Mouse (Mus musculus) neural tube, embryonic 15.5 days (tissue): ENCODE measurements around the gene Pde4d. TPM values are rescaled to one million over a fixed set of nuclear protein-coding genes. Genes with fewer than 3 reads are reported as not detected.

Experiments used
- ATAC-seq: fragments of 200-750 bp; cut with Nextera tagmentation; 2 replicates; pipeline ENCODE4 v1.8.0; 2017; ENCODE audit warnings: mild to moderate bottlenecking, moderate TSS enrichment, moderate library complexity; ENCODE audit not compliant: low FRiP score
- H3K27ac ChIP-seq: fragments of 300-500 bp; sonication (generic); replicated peaks from 2 replicates; pipeline ENCODE4 v1.5.1; 2015; ENCODE audit warnings: mild to moderate bottlenecking, inconsistent platforms
- H3K27me3 ChIP-seq: fragments of 300-500 bp; sonication (generic); replicated peaks from 2 replicates; pipeline ENCODE4 v1.6.1; 2015; ENCODE audit warnings: inconsistent platforms
- H3K36me3 ChIP-seq: fragments of 300-500 bp; sonication (generic); 2 replicates; pipeline ENCODE4 v1.6.1; 2015; ENCODE audit warnings: inconsistent platforms
- H3K4me1 ChIP-seq: fragments of 300-500 bp; sonication (generic); 2 replicates; pipeline ENCODE4 v1.6.1; 2015; ENCODE audit warnings: inconsistent platforms
- H3K4me2 ChIP-seq: fragments of 300-500 bp; sonication (generic); 2 replicates; pipeline ENCODE4 v1.6.1; 2015; ENCODE audit warnings: inconsistent platforms, mild to moderate bottlenecking, moderate library complexity
- H3K4me3 ChIP-seq: fragments of 300-500 bp; sonication (generic); replicated peaks from 2 replicates; pipeline ENCODE4 v1.5.1; 2015; ENCODE audit warnings: mild to moderate bottlenecking, inconsistent platforms
- H3K9ac ChIP-seq: fragments of 300-500 bp; sonication (generic); replicated peaks from 2 replicates; pipeline ENCODE4 v1.6.1; 2015; ENCODE audit warnings: mild to moderate bottlenecking, inconsistent platforms
- H3K9me3 ChIP-seq: fragments of 300-500 bp; sonication (generic); replicated peaks from 2 replicates; pipeline ENCODE4 v1.6.1; 2016; ENCODE audit warnings: inconsistent platforms
- WGBS: fragments of 180-500 bp; shearing (Covaris S2); methylation state at CpG from one replicate; pipeline ENCODE4 v1.1.7; 2015; ENCODE audit warnings: mixed read lengths; 5-methylcytosine and 5-hydroxymethylcytosine counted together
- polyA plus RNA-seq: library from polyadenylated mRNA; unstranded; fragments of >200 nt; fragmentation: Nextera tagmentation; extraction: Ambion mirVana; gene quantifications from 2 replicates; pipeline ENCODE4 v1.2.1, GENCODE M21; 2015

Gene Pde4d
- polyA plus RNA-seq, 1 experiment from 2014 or later, result 20.7 TPM

DNA sequence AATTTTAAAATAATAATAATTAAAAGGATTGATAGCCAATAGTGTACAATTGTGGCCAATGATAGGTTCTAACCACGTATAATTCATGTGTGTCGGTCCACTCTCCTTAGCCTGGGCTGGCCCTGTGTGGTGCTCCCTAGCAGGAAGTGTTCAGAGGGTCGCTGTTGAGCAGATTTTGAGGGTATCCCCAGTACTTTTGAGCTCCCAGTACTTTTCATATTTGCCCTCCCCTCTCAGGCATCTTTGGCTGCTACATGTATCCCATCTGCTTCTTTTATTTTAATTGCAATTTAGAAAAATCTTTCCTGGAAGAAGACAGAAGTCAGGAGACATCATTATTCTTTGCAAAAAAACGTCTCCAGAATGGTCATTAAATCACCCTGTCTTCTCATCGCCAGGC, 1119.7 kb downstream of the Pde4d start:
- 60% methylated on average over 5 of the region's 5 CpGs for WGBS
- Histone ChIP-seq H3K36me3 (no peaks in the 10 kb centered on the region), H3K4me3 (no peak overlapping the region), H3K4me2 (no peak overlapping the region), H3K27ac (peak overlapping the region; percentile 61; the same call in 1 of the 2 replicates), H3K4me1 (0 out of 2 replicates have a peak, but pooled peaks cover 2% of the 10 kb centered on the region), H3K9ac (no peak overlapping the region), H3K27me3 (no peaks in the 10 kb centered on the region), H3K9me3 (no peaks in the 10 kb centered on the region)
- no peak for ATAC-seq

GRCm38 (mm10) chr13:109576725-109577124, 1127.0 kb downstream of the Pde4d start:
- Histone ChIP-seq H3K27me3 (no peaks in the 10 kb centered on the region), H3K9me3 (no peaks in the 10 kb centered on the region), H3K9ac (no peak overlapping the region), H3K36me3 (no peaks in the 10 kb centered on the region), H3K27ac (no peak overlapping the region), H3K4me3 (no peak overlapping the region), H3K4me2 (no peak overlapping the region), H3K4me1 (peaks cover 15% of the 10 kb centered on the region; the same call in 1 of the 2 replicates)
- 24% methylated on average over 1 of the region's 1 CpGs for WGBS
- ATAC-seq, result peak; percentile 21; the same call in 1 of the 2 replicates

DNA sequence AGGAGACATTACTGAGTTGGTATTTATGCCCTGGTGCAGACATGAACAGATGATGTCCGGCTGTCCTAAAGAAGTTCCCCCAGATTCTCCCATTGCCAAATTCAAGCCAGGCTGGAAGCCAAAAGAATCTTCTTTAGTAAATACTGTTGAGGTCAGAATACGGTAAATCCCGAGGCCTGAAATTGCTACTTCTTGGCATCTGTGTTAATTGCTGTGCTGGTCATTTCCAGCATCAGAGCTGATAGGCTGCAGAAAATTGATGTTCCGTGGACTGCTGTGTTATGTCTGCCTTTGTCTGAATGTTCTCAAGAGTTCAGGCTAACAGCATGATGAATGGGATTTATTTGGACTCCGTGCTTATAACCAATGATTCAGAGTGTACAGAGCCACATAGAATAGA, 1127.7 kb downstream of the Pde4d start:
- Histone ChIP-seq H3K36me3 (no peaks in the 10 kb centered on the region), H3K4me3 (no peak overlapping the region), H3K9ac (no peak overlapping the region), H3K9me3 (no peaks in the 10 kb centered on the region), H3K27me3 (no peaks in the 10 kb centered on the region), H3K27ac (peak overlapping the region; percentile 54), H3K4me1 (peaks cover 15% of the 10 kb centered on the region; the same call in 1 of the 2 replicates), H3K4me2 (no peak overlapping the region)
- peak; percentile 31; the same call in 1 of the 2 replicates for ATAC-seq
- WGBS, result 33% methylated on average over 5 of the region's 5 CpGs

DNA sequence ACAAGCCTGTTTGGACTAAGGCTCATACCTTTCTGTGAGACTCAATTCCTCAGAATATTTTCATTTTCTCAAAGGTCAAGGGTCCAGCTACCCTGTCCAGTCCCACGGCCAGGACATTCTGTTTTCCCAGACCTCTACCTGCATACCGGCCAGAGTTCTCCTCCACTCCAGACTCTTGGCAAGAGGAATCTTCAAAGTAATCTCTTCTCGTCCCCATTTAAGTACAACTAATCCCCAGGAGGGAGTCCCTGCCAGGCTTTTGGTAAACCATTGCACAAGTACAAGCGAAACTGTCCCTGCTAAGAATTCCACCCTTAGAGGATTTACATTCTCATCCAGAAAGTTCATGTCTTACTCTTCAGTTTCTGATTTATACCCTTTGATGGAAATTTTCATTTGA, 1128.2 kb downstream of the Pde4d start:
- peak overlapping the region; percentile 54 for H3K27ac ChIP-seq
- WGBS, result 62% methylated on average over 4 of the region's 4 CpGs

GRCm38 (mm10) chr13:109581284-109582070, 1131.7 kb downstream of the Pde4d start:
- no peak overlapping the region for H3K4me2 ChIP-seq
- H3K36me3 ChIP-seq, result no peaks in the 10 kb centered on the region
- WGBS, result 76% methylated on average over 16 of the region's 16 CpGs
- no peak for ATAC-seq
- H3K9me3 ChIP-seq, result no peaks in the 10 kb centered on the region
- H3K9ac ChIP-seq, result no peak overlapping the region
- H3K27me3 ChIP-seq, result no peaks in the 10 kb centered on the region
- H3K4me1 ChIP-seq, result peaks cover 15% of the 10 kb centered on the region; the same call in 1 of the 2 replicates
- H3K27ac ChIP-seq, result no peak overlapping the region
- H3K4me3 ChIP-seq, result no peak overlapping the region

More for the DNA sequence above, 1128.2 kb downstream of the Pde4d start:
- Histone ChIP-seq H3K9ac (no peak overlapping the region), H3K4me3 (no peak overlapping the region), H3K4me2 (no peak overlapping the region), H3K9me3 (no peaks in the 10 kb centered on the region), H3K27me3 (no peaks in the 10 kb centered on the region), H3K4me1 (peaks cover 15% of the 10 kb centered on the region; the same call in 1 of the 2 replicates), H3K36me3 (no peaks in the 10 kb centered on the region)
- no peak for ATAC-seq

DNA sequence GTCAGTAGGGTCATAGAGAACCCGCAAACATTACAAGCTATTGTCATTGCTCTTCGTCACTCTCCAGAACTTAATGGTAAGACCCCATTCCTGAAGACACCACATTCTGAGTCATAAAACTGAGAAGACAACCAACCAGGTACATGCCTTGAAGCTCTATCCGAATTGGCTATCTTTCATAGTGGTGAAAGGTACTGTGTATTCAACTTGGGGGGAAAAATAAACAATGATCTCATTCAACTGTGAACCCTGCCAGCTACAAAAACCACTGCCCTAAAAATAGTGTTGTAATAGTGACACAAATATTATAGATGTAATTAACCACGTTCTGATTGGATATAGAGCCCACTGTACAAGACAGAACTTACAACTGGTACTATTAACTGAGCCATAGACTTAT, 1140.3 kb downstream of the Pde4d start:
- no peaks in the 10 kb centered on the region for H3K4me1 ChIP-seq
- H3K27ac ChIP-seq, result no peak overlapping the region
- H3K36me3 ChIP-seq, result no peaks in the 10 kb centered on the region
- WGBS, result 88% methylated on average over 4 of the region's 4 CpGs
- no peaks in the 10 kb centered on the region for H3K27me3 ChIP-seq
- no peak for ATAC-seq
- no peak overlapping the region for H3K9ac ChIP-seq
- H3K4me2 ChIP-seq, result no peak overlapping the region
- no peak overlapping the region for H3K4me3 ChIP-seq
- H3K9me3 ChIP-seq, result no peaks in the 10 kb centered on the region

GRCm38 (mm10) chr13:109592192-109592797, 1142.5 kb downstream of the Pde4d start:
- 74% methylated on average over 8 of the region's 8 CpGs for WGBS
- Histone ChIP-seq H3K9me3 (no peaks in the 10 kb centered on the region), H3K4me2 (no peak overlapping the region), H3K4me3 (no peak overlapping the region), H3K27me3 (no peaks in the 10 kb centered on the region), H3K36me3 (no peaks in the 10 kb centered on the region), H3K27ac (no peak overlapping the region), H3K4me1 (no peaks in the 10 kb centered on the region), H3K9ac (no peak overlapping the region)
- ATAC-seq, result no peak

GRCm38 (mm10) chr13:109599711-109600110, 1150.0 kb downstream of the Pde4d start:
- Histone ChIP-seq H3K4me1 (no peaks in the 10 kb centered on the region), H3K27ac (no peak overlapping the region), H3K9ac (no peak overlapping the region), H3K4me3 (no peak overlapping the region), H3K36me3 (no peaks in the 10 kb centered on the region), H3K9me3 (no peaks in the 10 kb centered on the region), H3K27me3 (no peaks in the 10 kb centered on the region), H3K4me2 (no peak overlapping the region)
- WGBS, result 67% methylated on average over 4 of the region's 4 CpGs
- no peak for ATAC-seq

- Histone ChIP-seq H3K9ac (no peak overlapping the region), H3K27me3 (no peaks in the 10 kb centered on the region), H3K4me3 (no peak overlapping the region), H3K9me3 (no peaks in the 10 kb centered on the region), H3K4me2 (no peak overlapping the region), H3K36me3 (no peaks in the 10 kb centered on the region), H3K27ac (no peak overlapping the region), H3K4me1 (no peaks in the 10 kb centered on the region)
- WGBS, result 91% methylated on average over 2 of the region's 2 CpGs
- no peak for ATAC-seq
These were observed 1154.3 kb downstream of the Pde4d start for GRCm38 (mm10) chr13:109604017-109604416.

GRCm38 (mm10) chr13:109605140-109605539, 1155.4 kb downstream of the Pde4d start:
- H3K4me1 ChIP-seq, result peaks cover 4% of the 10 kb centered on the region; the same call in 1 of the 2 replicates
- 67% methylated on average over 1 of the region's 1 CpGs for WGBS

GRCm38 (mm10) chr13:109609106-109609804, 1159.5 kb downstream of the Pde4d start:
- Histone ChIP-seq H3K9ac (no peak overlapping the region), H3K9me3 (no peaks in the 10 kb centered on the region), H3K4me2 (no peak overlapping the region), H3K27me3 (no peaks in the 10 kb centered on the region), H3K27ac (no peak overlapping the region), H3K4me1 (peaks cover 9% of the 10 kb centered on the region), H3K36me3 (no peaks in the 10 kb centered on the region), H3K4me3 (no peak overlapping the region)
- 73% methylated on average over 9 of the region's 9 CpGs for WGBS
- ATAC-seq, result no peak

More at GRCm38 (mm10) chr13:109605140-109605539, 1155.4 kb downstream of the Pde4d start:
- no peak for ATAC-seq
- Histone ChIP-seq H3K4me3 (no peak overlapping the region), H3K9me3 (no peaks in the 10 kb centered on the region), H3K4me2 (no peak overlapping the region), H3K9ac (no peak overlapping the region), H3K27ac (no peak overlapping the region), H3K27me3 (no peaks in the 10 kb centered on the region), H3K36me3 (no peaks in the 10 kb centered on the region)
